Mouse (Mus musculus): ENCODE measurements around the gene Thap8. TPM values are rescaled to one million over a fixed set of nuclear protein-coding genes. Genes with fewer than 3 reads are reported as not detected.

Thap8 gene
- polyA plus RNA-seq, 1 experiment from 2014 or later: 0.53 TPM

- WGBS: 7% methylated on average over 35 of the region's 35 CpGs
- H3K27ac ChIP-seq (ENCODE audit: low read length): peak within 1 kb of the TSS; percentile 49
- 0 out of 2 replicates have a peak, but pooled peaks cover 10% of the 10 kb centered on the region for H3K4me1 ChIP-seq (ENCODE audit: control insufficient read depth, insufficient read depth, low read length)
- peak; percentile 80 for ATAC-seq (ENCODE audit: insufficient read depth, low FRiP score)
- H3K9me3 ChIP-seq (replicated peaks; ENCODE audit: control insufficient read depth, low read length): no peaks in the 10 kb centered on the region
- H3K27me3 ChIP-seq (ENCODE audit: control insufficient read depth, insufficient read depth, low read length): no peaks in the 10 kb centered on the region
- peak within 1 kb of the TSS; percentile 70 for H3K4me2 ChIP-seq (ENCODE audit: low read depth, low read length)
- H3K9ac ChIP-seq (ENCODE audit: low read length): peak within 1 kb of the TSS; percentile 83
- no peaks in the 10 kb centered on the region for H3K36me3 ChIP-seq (ENCODE audit: control insufficient read depth, insufficient read depth, low read length)
- peak within 1 kb of the TSS; percentile 71 for H3K4me3 ChIP-seq (replicated peaks; ENCODE audit: low read length)
Observed at GRCm38 (mm10) chr7:30291215-30292131, 11.6 kb downstream of the Thap8 start, which contains the start of gene Clip3. Gene Clip3, plus strand, starts transcription at chr7:30291728.

DNA sequence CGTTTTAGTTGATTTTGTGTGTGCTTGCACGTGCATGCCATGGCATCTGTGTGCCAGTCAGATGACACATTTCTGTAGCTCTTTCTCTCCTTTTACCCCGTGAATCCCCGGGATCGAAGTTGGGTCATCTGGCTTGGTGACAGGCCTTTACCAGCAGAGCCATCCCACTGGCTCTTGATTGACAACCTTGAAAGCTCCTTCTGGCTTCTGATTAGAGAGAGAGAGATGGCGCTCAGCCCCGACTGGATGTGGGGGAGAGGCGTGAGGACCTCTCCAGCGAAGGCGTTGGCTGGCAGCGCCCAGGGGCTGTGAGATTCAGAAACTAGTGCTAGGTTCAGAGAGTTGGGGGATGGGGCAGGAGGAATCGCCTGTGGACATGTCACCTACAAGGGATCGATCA lies 13.9 kb downstream of the Thap8 start:
- no peaks in the 10 kb centered on the region for H3K36me3 ChIP-seq (ENCODE audit: control insufficient read depth, insufficient read depth, low read length)
- H3K9ac ChIP-seq (ENCODE audit: low read length): no peak overlapping the region
- H3K4me1 ChIP-seq (ENCODE audit: control insufficient read depth, insufficient read depth, low read length): 0 out of 2 replicates have a peak, but pooled peaks cover 10% of the 10 kb centered on the region
- no peaks in the 10 kb centered on the region for H3K27me3 ChIP-seq (ENCODE audit: control insufficient read depth, insufficient read depth, low read length)
- H3K27ac ChIP-seq (ENCODE audit: low read length): no peak overlapping the region
- ATAC-seq (ENCODE audit: insufficient read depth, low FRiP score): no peak
- H3K4me2 ChIP-seq (ENCODE audit: low read depth, low read length): no peak overlapping the region
- no peak overlapping the region for H3K4me3 ChIP-seq (replicated peaks; ENCODE audit: low read length)
- 79% methylated on average over 13 of the region's 13 CpGs for WGBS
- no peaks in the 10 kb centered on the region for H3K9me3 ChIP-seq (replicated peaks; ENCODE audit: control insufficient read depth, low read length)

DNA sequence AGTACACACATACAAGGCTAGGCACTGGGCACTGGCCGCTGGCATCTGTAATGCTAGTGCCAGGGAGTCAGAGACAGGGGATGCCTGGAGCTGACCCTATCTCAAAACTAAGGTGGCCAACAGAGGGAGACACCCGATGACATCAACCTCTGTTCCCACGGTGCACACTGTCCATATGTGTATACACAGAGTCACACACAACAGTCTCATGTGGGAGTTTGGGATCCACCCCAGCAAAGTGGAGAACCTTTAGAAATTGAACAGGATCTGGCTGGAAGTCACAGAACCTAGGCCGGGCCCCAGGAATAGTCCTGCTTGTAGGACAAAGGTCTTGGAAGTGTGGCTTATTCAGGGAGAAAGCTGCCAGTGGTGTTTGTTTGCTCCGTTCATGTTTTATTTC lies 14.4 kb downstream of the Thap8 start:
- 0 out of 2 replicates have a peak, but pooled peaks cover 10% of the 10 kb centered on the region for H3K4me1 ChIP-seq (ENCODE audit: control insufficient read depth, insufficient read depth, low read length)
- H3K4me2 ChIP-seq (ENCODE audit: low read depth, low read length): no peak overlapping the region
- ATAC-seq (ENCODE audit: insufficient read depth, low FRiP score): no peak
- H3K4me3 ChIP-seq (replicated peaks; ENCODE audit: low read length): no peak overlapping the region
- no peak overlapping the region for H3K27ac ChIP-seq (ENCODE audit: low read length)
- no peak overlapping the region for H3K9ac ChIP-seq (ENCODE audit: low read length)
- no peaks in the 10 kb centered on the region for H3K9me3 ChIP-seq (replicated peaks; ENCODE audit: control insufficient read depth, low read length)
- WGBS: 80% methylated on average over 5 of the region's 5 CpGs
- H3K36me3 ChIP-seq (ENCODE audit: control insufficient read depth, insufficient read depth, low read length): no peaks in the 10 kb centered on the region
- H3K27me3 ChIP-seq (ENCODE audit: control insufficient read depth, insufficient read depth, low read length): no peaks in the 10 kb centered on the region

DNA sequence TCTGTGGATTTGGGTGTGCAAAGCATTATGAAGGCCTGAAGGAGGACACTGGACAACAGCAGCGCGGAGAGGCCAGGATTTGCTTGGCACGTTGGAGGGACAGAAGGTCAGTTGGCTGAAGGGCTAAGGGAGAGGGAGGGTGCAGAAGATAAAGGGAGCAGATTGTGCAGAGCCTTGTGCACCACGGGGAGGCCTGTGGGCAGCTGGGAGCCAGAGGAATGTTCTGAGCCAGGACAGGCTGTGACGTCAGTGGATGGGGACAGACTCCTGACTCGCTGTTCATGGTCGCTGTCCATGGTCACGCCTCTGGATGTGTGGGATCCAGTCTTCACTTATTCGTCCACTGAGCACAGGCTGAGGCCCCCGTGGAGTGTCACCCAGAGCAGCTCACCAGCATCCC lies 15.2 kb downstream of the Thap8 start:
- no peaks in the 10 kb centered on the region for H3K36me3 ChIP-seq (ENCODE audit: control insufficient read depth, insufficient read depth, low read length)
- WGBS: 49% methylated on average over 10 of the region's 10 CpGs
- no peak for ATAC-seq (ENCODE audit: insufficient read depth, low FRiP score)

DNA sequence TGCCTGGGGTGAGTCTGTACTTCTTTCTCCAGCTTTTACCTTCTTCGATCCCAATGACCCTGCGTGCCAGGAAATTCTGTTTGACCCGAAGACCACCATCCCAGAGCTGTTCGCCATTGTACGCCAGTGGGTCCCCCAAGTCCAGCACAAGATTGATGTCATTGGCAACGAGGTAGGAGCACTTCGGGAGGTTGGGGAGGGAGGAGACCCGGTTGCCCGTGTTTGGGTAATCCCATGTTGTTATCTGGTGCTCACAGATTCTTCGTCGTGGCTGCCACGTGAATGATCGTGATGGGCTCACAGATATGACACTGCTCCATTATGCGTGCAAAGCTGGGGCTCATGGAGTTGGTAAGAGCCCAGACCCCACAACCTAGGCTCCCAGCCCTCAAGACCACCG lies 16.9 kb downstream of the Thap8 start:
- H3K4me3 ChIP-seq (replicated peaks; ENCODE audit: low read length): no peak overlapping the region
- 90% methylated on average over 15 of the region's 15 CpGs for WGBS
- ATAC-seq (ENCODE audit: insufficient read depth, low FRiP score): no peak
- 0 out of 2 replicates have a peak, but pooled peaks cover 10% of the 10 kb centered on the region for H3K4me1 ChIP-seq (ENCODE audit: control insufficient read depth, insufficient read depth, low read length)
- no peaks in the 10 kb centered on the region for H3K27me3 ChIP-seq (ENCODE audit: control insufficient read depth, insufficient read depth, low read length)
- H3K36me3 ChIP-seq (ENCODE audit: control insufficient read depth, insufficient read depth, low read length): no peaks in the 10 kb centered on the region
- H3K9me3 ChIP-seq (replicated peaks; ENCODE audit: control insufficient read depth, low read length): no peaks in the 10 kb centered on the region
- H3K27ac ChIP-seq (ENCODE audit: low read length): no peak overlapping the region
- no peak overlapping the region for H3K4me2 ChIP-seq (ENCODE audit: low read depth, low read length)
- no peak overlapping the region for H3K9ac ChIP-seq (ENCODE audit: low read length)

More for the DNA sequence above, 15.2 kb downstream of the Thap8 start:
- H3K9me3 ChIP-seq (replicated peaks; ENCODE audit: control insufficient read depth, low read length): no peaks in the 10 kb centered on the region
- no peak overlapping the region for H3K4me3 ChIP-seq (replicated peaks; ENCODE audit: low read length)
- no peaks in the 10 kb centered on the region for H3K27me3 ChIP-seq (ENCODE audit: control insufficient read depth, insufficient read depth, low read length)
- 0 out of 2 replicates have a peak, but pooled peaks cover 10% of the 10 kb centered on the region for H3K4me1 ChIP-seq (ENCODE audit: control insufficient read depth, insufficient read depth, low read length)
- H3K4me2 ChIP-seq (ENCODE audit: low read depth, low read length): no peak overlapping the region
- no peak overlapping the region for H3K27ac ChIP-seq (ENCODE audit: low read length)
- no peak overlapping the region for H3K9ac ChIP-seq (ENCODE audit: low read length)

DNA sequence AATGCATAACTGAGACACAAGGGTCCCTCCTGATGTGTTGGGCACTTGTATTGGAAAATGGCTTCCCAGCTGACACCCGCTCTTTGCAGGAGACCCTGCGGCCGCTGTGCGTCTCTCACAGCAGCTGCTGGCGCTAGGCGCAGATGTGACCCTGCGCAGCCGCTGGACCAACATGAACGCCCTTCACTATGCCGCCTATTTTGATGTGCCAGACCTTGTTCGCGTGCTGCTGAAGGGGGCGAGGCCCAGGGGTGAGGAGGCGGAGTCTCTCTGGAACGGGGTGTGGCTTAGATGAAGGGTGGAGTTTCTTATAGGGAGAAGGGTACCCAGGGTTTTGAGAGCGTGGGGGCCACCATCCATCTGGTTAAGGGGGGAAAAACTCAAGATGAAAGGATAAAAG lies 17.4 kb downstream of the Thap8 start:
- Histone ChIP-seq H3K4me2 (ENCODE audit: low read depth, low read length) (no peak overlapping the region), H3K9ac (ENCODE audit: low read length) (no peak overlapping the region), H3K36me3 (ENCODE audit: control insufficient read depth, insufficient read depth, low read length) (no peaks in the 10 kb centered on the region), H3K4me3 (replicated peaks; ENCODE audit: low read length) (no peak overlapping the region), H3K27ac (ENCODE audit: low read length) (no peak overlapping the region), H3K9me3 (replicated peaks; ENCODE audit: control insufficient read depth, low read length) (no peaks in the 10 kb centered on the region), H3K27me3 (ENCODE audit: control insufficient read depth, insufficient read depth, low read length) (no peaks in the 10 kb centered on the region), H3K4me1 (ENCODE audit: control insufficient read depth, insufficient read depth, low read length) (0 out of 2 replicates have a peak, but pooled peaks cover 6% of the 10 kb centered on the region)
- no peak for ATAC-seq (ENCODE audit: insufficient read depth, low FRiP score)
- WGBS: 81% methylated on average over 16 of the region's 16 CpGs

GRCm38 (mm10) chr7:30300914-30301313 lies 21.0 kb downstream of the Thap8 start:
- Histone ChIP-seq H3K4me2 (ENCODE audit: low read depth, low read length) (no peak overlapping the region), H3K27ac (ENCODE audit: low read length) (no peak overlapping the region), H3K27me3 (ENCODE audit: control insufficient read depth, insufficient read depth, low read length) (no peaks in the 10 kb centered on the region), H3K9me3 (replicated peaks; ENCODE audit: control insufficient read depth, low read length) (no peaks in the 10 kb centered on the region), H3K36me3 (ENCODE audit: control insufficient read depth, insufficient read depth, low read length) (0 out of 2 replicates have a peak, but pooled peaks cover 2% of the 10 kb centered on the region), H3K4me1 (ENCODE audit: control insufficient read depth, insufficient read depth, low read length) (no peaks in the 10 kb centered on the region), H3K9ac (ENCODE audit: low read length) (no peak overlapping the region), H3K4me3 (replicated peaks; ENCODE audit: low read length) (no peak overlapping the region)
- no peak for ATAC-seq (ENCODE audit: insufficient read depth, low FRiP score)
- WGBS: 48% methylated on average over 3 of the region's 3 CpGs

DNA sequence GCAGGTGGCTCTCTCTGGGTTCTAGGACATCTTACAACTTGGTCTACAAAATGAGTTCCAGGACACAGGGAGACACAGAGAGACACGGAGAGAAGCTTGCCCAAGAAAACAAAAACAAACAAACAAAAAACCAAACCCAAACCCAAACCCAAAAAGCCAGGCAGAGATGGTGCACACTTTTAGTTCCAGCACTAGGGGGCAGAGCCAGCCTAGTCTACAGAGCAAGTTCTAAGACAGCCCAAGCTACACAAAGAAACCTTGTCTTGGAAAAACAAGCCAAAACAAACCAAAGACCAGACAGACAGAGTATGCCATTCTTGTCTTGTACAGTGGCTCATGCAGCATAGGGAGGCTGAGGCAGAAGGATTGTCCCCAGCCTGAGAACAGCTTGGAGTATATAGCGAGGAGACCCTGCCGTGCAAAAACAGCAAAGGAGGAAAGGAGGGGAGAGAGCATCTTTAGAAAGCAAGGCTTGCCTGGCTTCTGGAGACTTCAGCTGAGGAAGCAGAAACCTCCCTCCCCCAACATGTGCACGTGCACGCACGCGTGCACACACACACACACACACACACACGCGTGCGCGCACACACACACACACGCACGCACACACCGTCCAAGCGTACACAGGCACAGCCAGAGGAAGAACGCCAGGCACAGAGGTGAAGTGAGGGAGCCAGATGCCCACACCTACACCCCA lies 26.3 kb downstream of the Thap8 start:
- ATAC-seq (ENCODE audit: insufficient read depth, low FRiP score): no peak
- Histone ChIP-seq H3K4me2 (ENCODE audit: low read depth, low read length) (no peak overlapping the region), H3K36me3 (ENCODE audit: control insufficient read depth, insufficient read depth, low read length) (0 out of 2 replicates have a peak, but pooled peaks cover 2% of the 10 kb centered on the region), H3K4me3 (replicated peaks; ENCODE audit: low read length) (no peak overlapping the region), H3K4me1 (ENCODE audit: control insufficient read depth, insufficient read depth, low read length) (peaks cover 13% of the 10 kb centered on the region), H3K9ac (ENCODE audit: low read length) (no peak overlapping the region), H3K27me3 (ENCODE audit: control insufficient read depth, insufficient read depth, low read length) (no peaks in the 10 kb centered on the region), H3K27ac (ENCODE audit: low read length) (no peak overlapping the region), H3K9me3 (replicated peaks; ENCODE audit: control insufficient read depth, low read length) (no peaks in the 10 kb centered on the region)
- 91% methylated on average over 16 of the region's 16 CpGs for WGBS
